Mouse (Mus musculus) liver, embryonic 13.5 days (tissue): ENCODE results near the gene Rnf114. TPM values are rescaled to one million over a fixed set of nuclear protein-coding genes. Genes with fewer than 3 reads are reported as not detected.

Experiments used
- ATAC-seq: fragments of 200-750 bp; cut with Nextera tagmentation; 2 replicates; pipeline ENCODE4 v1.8.0; 2017; ENCODE audit warnings: low read depth, mild to moderate bottlenecking, moderate number of reproducible peaks, moderate library complexity
- DNase-seq: peaks from one replicate; pipeline ENCODE4 v3.0.0; 2022
- H3K27ac ChIP-seq: fragments of 300-500 bp; sonication (generic); 2 replicates; pipeline ENCODE4 v1.5.1; 2015; ENCODE audit warnings: moderate library complexity, mild to moderate bottlenecking, inconsistent platforms
- H3K27me3 ChIP-seq: fragments of 300-500 bp; sonication (generic); 2 replicates; pipeline ENCODE4 v1.6.1; 2015; ENCODE audit warnings: mild to moderate bottlenecking, inconsistent platforms
- H3K36me3 ChIP-seq: fragments of 300-500 bp; sonication (generic); 2 replicates; pipeline ENCODE4 v1.6.1; 2015; ENCODE audit warnings: mild to moderate bottlenecking, inconsistent platforms
- H3K4me1 ChIP-seq: fragments of 300-500 bp; sonication (generic); replicated peaks from 2 replicates; pipeline ENCODE4 v1.6.1; 2015; ENCODE audit warnings: inconsistent platforms
- H3K4me2 ChIP-seq: fragments of 300-500 bp; sonication (generic); 2 replicates; pipeline ENCODE4 v1.6.1; 2015; ENCODE audit warnings: inconsistent platforms, mild to moderate bottlenecking, moderate library complexity
- H3K4me3 ChIP-seq: fragments of 300-500 bp; sonication (generic); replicated peaks from 2 replicates; pipeline ENCODE4 v1.5.1; 2015; ENCODE audit warnings: mild to moderate bottlenecking, inconsistent platforms
- H3K9ac ChIP-seq: fragments of 300-500 bp; sonication (generic); 2 replicates; pipeline ENCODE4 v1.6.1; 2015; ENCODE audit warnings: mild to moderate bottlenecking, inconsistent platforms
- H3K9me3 ChIP-seq: fragments of 300-500 bp; sonication (generic); replicated peaks from 2 replicates; pipeline ENCODE4 v1.6.1; 2016; ENCODE audit warnings: inconsistent platforms
- WGBS: fragments of 180-500 bp; shearing (Covaris S2); methylation state at CpG from one replicate; pipeline ENCODE4 v1.1.7; 2015; ENCODE audit not compliant: insufficient replicate concordance; 5-methylcytosine and 5-hydroxymethylcytosine counted together
- polyA plus RNA-seq: library from polyadenylated mRNA; unstranded; fragments of >200 nt; fragmentation: Nextera tagmentation; extraction: Ambion mirVana; gene quantifications from 2 replicates; pipeline ENCODE4 v1.2.1, GENCODE M21; 2015

Gene Rnf114
- polyA plus RNA-seq, 1 experiment from 2014 or later: 32.5 TPM

GRCm38 (mm10) chr2:167507719-167508385 is 15.4 kb downstream of the Rnf114 start:
- peaks cover 60% of the 10 kb centered on the region for H3K4me1 ChIP-seq
- H3K36me3 ChIP-seq: peaks cover 51% of the 10 kb centered on the region
- no peak overlapping the region for H3K9ac ChIP-seq
- DNase-seq (no peak), ATAC-seq (no peak)
- H3K9me3 ChIP-seq: no peaks in the 10 kb centered on the region
- H3K27me3 ChIP-seq: no peaks in the 10 kb centered on the region
- WGBS: 89% methylated on average over 3 of the region's 3 CpGs
- H3K4me2 ChIP-seq: no peak overlapping the region
- no peak overlapping the region for H3K4me3 ChIP-seq
- H3K27ac ChIP-seq: no peak overlapping the region

GRCm38 (mm10) chr2:167508569-167508968 is 16.1 kb downstream of the Rnf114 start:
- peaks cover 58% of the 10 kb centered on the region for H3K36me3 ChIP-seq

GRCm38 (mm10) chr2:167510485-167510884 is 18.0 kb downstream of the Rnf114 start:
- H3K4me2 ChIP-seq: 0 out of 2 replicates have a peak overlapping the region, but pooled peaks have one; percentile 0
- H3K27me3 ChIP-seq: no peaks in the 10 kb centered on the region
- no peak overlapping the region for H3K4me3 ChIP-seq
- DNase-seq: peak; percentile 34
- H3K36me3 ChIP-seq: peaks cover 77% of the 10 kb centered on the region
- H3K27ac ChIP-seq: peak overlapping the region; percentile 56; the same call in 1 of the 2 replicates
- WGBS: 19% methylated on average over 3 of the region's 3 CpGs
- no peaks in the 10 kb centered on the region for H3K9me3 ChIP-seq
- ATAC-seq: peak; percentile 74
- H3K9ac ChIP-seq: 0 out of 2 replicates have a peak overlapping the region, but pooled peaks have one; percentile 0
- peaks cover 39% of the 10 kb centered on the region for H3K4me1 ChIP-seq

More at GRCm38 (mm10) chr2:167508569-167508968, 16.1 kb downstream of the Rnf114 start:
- H3K4me3 ChIP-seq: no peak overlapping the region
- no peak overlapping the region for H3K4me2 ChIP-seq
- no peaks in the 10 kb centered on the region for H3K27me3 ChIP-seq
- no peak overlapping the region for H3K9ac ChIP-seq
- ATAC-seq (no peak), DNase-seq (no peak)
- no peak overlapping the region; the same call in 1 of the 2 replicates for H3K27ac ChIP-seq
- H3K4me1 ChIP-seq: peaks cover 57% of the 10 kb centered on the region
- 90% methylated on average over 4 of the region's 4 CpGs for WGBS
- no peaks in the 10 kb centered on the region for H3K9me3 ChIP-seq

GRCm38 (mm10) chr2:167512365-167512764 is 19.9 kb downstream of the Rnf114 start:
- ATAC-seq (no peak), DNase-seq (no peak)
- Histone ChIP-seq H3K9ac (no peak overlapping the region), H3K9me3 (no peaks in the 10 kb centered on the region), H3K27me3 (no peaks in the 10 kb centered on the region), H3K4me2 (no peak overlapping the region), H3K4me1 (peaks cover 26% of the 10 kb centered on the region), H3K36me3 (peaks cover 91% of the 10 kb centered on the region), H3K27ac (no peak overlapping the region), H3K4me3 (no peak overlapping the region)
- WGBS: 91% methylated on average over 9 of the region's 9 CpGs

GRCm38 (mm10) chr2:167512970-167513369 is 20.5 kb downstream of the Rnf114 start:
- no peak for ATAC-seq
- Histone ChIP-seq H3K27me3 (no peaks in the 10 kb centered on the region), H3K9me3 (no peaks in the 10 kb centered on the region), H3K9ac (no peak overlapping the region), H3K4me1 (peaks cover 21% of the 10 kb centered on the region), H3K27ac (no peak overlapping the region), H3K36me3 (peaks cover 91% of the 10 kb centered on the region), H3K4me3 (no peak overlapping the region), H3K4me2 (no peak overlapping the region)
- WGBS: 83% methylated on average over 5 of the region's 5 CpGs
- DNase-seq: no peak

GRCm38 (mm10) chr2:167514641-167515040 is 22.2 kb downstream of the Rnf114 start:
- H3K9me3 ChIP-seq: no peaks in the 10 kb centered on the region
- H3K27me3 ChIP-seq: no peaks in the 10 kb centered on the region
- H3K27ac ChIP-seq: no peak overlapping the region
- H3K4me1 ChIP-seq: peaks cover 14% of the 10 kb centered on the region
- no peak for ATAC-seq
- H3K4me3 ChIP-seq: no peak overlapping the region
- no peak for DNase-seq
- H3K4me2 ChIP-seq: no peak overlapping the region
- H3K36me3 ChIP-seq: peaks cover 76% of the 10 kb centered on the region
- no peak overlapping the region for H3K9ac ChIP-seq
- WGBS: 89% methylated on average over 4 of the region's 4 CpGs

GRCm38 (mm10) chr2:167515688-167516087 is 23.2 kb downstream of the Rnf114 start:
- no peaks in the 10 kb centered on the region for H3K9me3 ChIP-seq
- H3K4me1 ChIP-seq: peaks cover 5% of the 10 kb centered on the region
- WGBS: 78% methylated on average over 5 of the region's 5 CpGs
- H3K4me3 ChIP-seq: no peak overlapping the region
- no peak overlapping the region for H3K4me2 ChIP-seq
- H3K36me3 ChIP-seq: peaks cover 73% of the 10 kb centered on the region
- no peak for ATAC-seq
- H3K27ac ChIP-seq: no peak overlapping the region
- no peak overlapping the region for H3K9ac ChIP-seq
- no peaks in the 10 kb centered on the region for H3K27me3 ChIP-seq
- no peak for DNase-seq

GRCm38 (mm10) chr2:167519606-167520252 is 27.3 kb downstream of the Rnf114 start:
- H3K9me3 ChIP-seq: no peaks in the 10 kb centered on the region
- ATAC-seq (no peak), DNase-seq (no peak)
- no peak overlapping the region for H3K27ac ChIP-seq
- H3K27me3 ChIP-seq: no peaks in the 10 kb centered on the region
- no peak overlapping the region for H3K4me2 ChIP-seq
- H3K4me1 ChIP-seq: no peaks in the 10 kb centered on the region
- H3K9ac ChIP-seq: no peak overlapping the region
- H3K4me3 ChIP-seq: no peak overlapping the region
- peaks cover 33% of the 10 kb centered on the region for H3K36me3 ChIP-seq
- 64% methylated on average over 5 of the region's 5 CpGs for WGBS

- H3K9me3 ChIP-seq: no peaks in the 10 kb centered on the region
- H3K9ac ChIP-seq: no peak overlapping the region
- no peaks in the 10 kb centered on the region for H3K36me3 ChIP-seq
- WGBS: 12% methylated on average over 5 of the region's 5 CpGs
- peaks cover 8% of the 10 kb centered on the region; the same call in 1 of the 2 replicates for H3K4me1 ChIP-seq
- no peak overlapping the region for H3K4me2 ChIP-seq
- H3K4me3 ChIP-seq: no peak overlapping the region
- H3K27me3 ChIP-seq: peaks cover 11% of the 10 kb centered on the region
- ATAC-seq (no peak), DNase-seq (no peak)
- H3K27ac ChIP-seq: no peak overlapping the region
Measured at GRCm38 (mm10) chr2:167528278-167528677, 35.8 kb downstream of the Rnf114 start.

- DNase-seq (no peak), ATAC-seq (no peak)
- H3K27ac ChIP-seq: no peak overlapping the region
- no peak overlapping the region for H3K9ac ChIP-seq
- no peak overlapping the region for H3K4me2 ChIP-seq
- WGBS: 44% methylated on average over 5 of the region's 5 CpGs
- no peak overlapping the region for H3K4me3 ChIP-seq
- H3K36me3 ChIP-seq: no peaks in the 10 kb centered on the region
- H3K4me1 ChIP-seq: peaks cover 8% of the 10 kb centered on the region; the same call in 1 of the 2 replicates
- H3K27me3 ChIP-seq: peaks cover 19% of the 10 kb centered on the region
- H3K9me3 ChIP-seq: no peaks in the 10 kb centered on the region
Measured at GRCm38 (mm10) chr2:167529935-167530513, 37.6 kb downstream of the Rnf114 start.

GRCm38 (mm10) chr2:167530536-167530935 is 38.1 kb downstream of the Rnf114 start:
- peaks cover 21% of the 10 kb centered on the region for H3K27me3 ChIP-seq
- no peak overlapping the region for H3K4me2 ChIP-seq
- H3K9me3 ChIP-seq: no peaks in the 10 kb centered on the region
- H3K9ac ChIP-seq: no peak overlapping the region
- DNase-seq: no peak
- ATAC-seq: no peak
- WGBS: 59% methylated on average over 4 of the region's 4 CpGs
- H3K36me3 ChIP-seq: no peaks in the 10 kb centered on the region
- no peak overlapping the region for H3K4me3 ChIP-seq
- no peak overlapping the region for H3K27ac ChIP-seq
- peaks cover 8% of the 10 kb centered on the region; the same call in 1 of the 2 replicates for H3K4me1 ChIP-seq
